Mouse (Mus musculus) bone marrow, adult 2 months (tissue): ENCODE data around the gene Otop2.

Source experiments
- CTCF ChIP-seq: fragments of 200-500 bp; IDR thresholded peaks from 2 replicates; pipeline ENCODE4 v1.5.1; 2011; ENCODE audit warnings: low read length, control low read depth; ENCODE audit not compliant: control insufficient read depth, insufficient read depth
- POLR2A ChIP-seq: fragments of 200-500 bp; IDR thresholded peaks from 2 replicates; pipeline ENCODE4 v1.6.1; 2011; ENCODE audit warnings: low read depth, mild to moderate bottlenecking, control low read depth, low read length, borderline replicate concordance; ENCODE audit not compliant: control insufficient read depth

DNA sequence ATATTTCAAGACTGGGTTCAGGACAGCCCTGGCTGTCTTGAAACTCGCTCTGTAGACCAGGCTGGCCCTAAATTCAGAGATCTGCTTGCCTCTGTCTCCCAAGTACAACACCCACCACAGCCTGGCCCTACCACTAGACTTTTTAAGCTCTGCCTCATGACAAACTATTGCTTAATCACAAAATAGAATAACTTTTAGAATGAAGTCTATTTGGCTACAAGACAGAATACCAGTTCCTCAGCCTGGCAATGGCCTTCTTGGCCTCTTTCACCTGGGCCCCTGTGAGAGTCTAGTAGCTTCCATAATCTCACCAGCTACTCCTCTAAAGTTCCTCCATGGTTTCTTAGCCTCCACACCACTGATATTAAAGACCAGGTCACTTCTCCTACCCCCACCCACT, 16.6 kb upstream of the Otop2 start:
- TF ChIP-seq CTCF: no peak
- no peak for TF ChIP-seq POLR2A
